In the genomic region with DNA sequence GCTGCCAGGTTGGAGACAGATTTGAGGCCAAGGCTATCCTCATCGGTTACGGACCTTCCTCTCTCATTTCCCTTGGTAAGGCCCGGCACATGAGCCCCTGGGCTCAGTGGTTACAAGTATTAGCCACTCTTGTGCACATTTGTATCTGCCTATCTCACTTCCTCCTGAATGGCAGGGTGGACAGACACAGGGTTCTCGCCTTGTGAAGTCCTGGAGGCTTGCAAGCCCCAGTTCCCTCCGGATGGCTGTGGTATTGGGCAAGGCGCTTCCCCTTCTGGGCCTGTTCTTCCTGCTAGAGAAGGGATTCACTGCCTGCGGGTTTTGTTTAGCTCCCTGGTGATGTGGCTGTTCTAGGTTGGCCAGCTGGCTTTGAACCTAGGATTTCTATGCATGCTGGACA, we compare ENCODE assay signal across 9 mouse cellular contexts. TPM values are rescaled to one million over a fixed set of nuclear protein-coding genes. Genes with fewer than 3 reads are reported as not detected.
DNase-seq lines count a peak whose midpoint lies in the region; ATAC-seq and TF ChIP-seq lines count a peak whose summit lies in the region.
"Had no signal": no experiment of that assay in that cellular context is flagged by ENCODE, and none has a peak within 500 bp of the region (broad histone marks: within the 10 kb centered on the region; RNA-seq: fewer than 3 reads in every experiment).

No protein-coding gene starts in this region.

- H3K9me3 ChIP-seq in liver, embryonic 13.5 days (replicated peaks): no peaks in the 10 kb centered on the region
- H3K9me3 ChIP-seq: limb, embryonic 12.5 days had no signal

- H3K27me3 ChIP-seq in heart, adult 2 months (ENCODE audit: control insufficient read depth, insufficient read depth, low read length): no peaks in the 10 kb centered on the region
- H3K27me3 ChIP-seq in liver, embryonic 13.5 days: no peaks in the 10 kb centered on the region
- H3K27me3 ChIP-seq: limb, embryonic 12.5 days had no signal

- TF ChIP-seq CTCF in heart, adult 2 months (IDR thresholded peaks at IDR 0.05): no peak

- H3K9ac ChIP-seq in heart, adult 2 months (ENCODE audit: low read depth, low read length): peak overlapping the region; percentile 0; the same call in 1 of the 2 replicates
- peak overlapping the region; percentile 47 for H3K9ac ChIP-seq in liver, embryonic 13.5 days
- H3K9ac ChIP-seq: limb, embryonic 12.5 days had no signal

- DNase-seq in heart, adult 2 months: peak; percentile 47 to 73
- DNase-seq in heart, postnatal 4 days: no peak
- peak; percentile 40 for DNase-seq in 3T3-L1 (ENCODE audit: low read depth, low spot score)
- no peak for DNase-seq in liver, embryonic 13.5 days
- DNase-seq in cerebellum, postnatal 10 days: no peak
- no peak for DNase-seq in urinary bladder, postnatal 10 days (ENCODE audit: low spot score)
- DNase-seq in kidney, adult 9 months: no peak

- H3K79me2 ChIP-seq in heart, adult 2 months (replicated peaks; ENCODE audit: control insufficient read depth, insufficient read depth, low read length): no peaks in the 10 kb centered on the region; the same call in 1 of the 2 replicates

- intact Hi-C loops in heart, adult 2 months (cut with DNase I): loop anchor here (1.0 to 2.0 kb wide), 2 partner anchors 9 to 47 kb away; a partner anchor contains a TSS

- TF ChIP-seq POLR2A in heart, adult 2 months (IDR thresholded peaks at IDR 0.05; ENCODE audit: insufficient read depth, low read depth, low read length): no peak

- 43% methylated on average over 7 of the region's 7 CpGs for WGBS in heart, adult 2 months
- 29% methylated on average over 7 of the region's 7 CpGs for WGBS in liver, embryonic 13.5 days (ENCODE audit: insufficient replicate concordance)

- no peak overlapping the region for H3K4me3 ChIP-seq in heart, adult 2 months
- H3K4me3 ChIP-seq in brown adipose tissue, adult 24 weeks (ENCODE audit: insufficient read depth, low read depth, low read length): no peak overlapping the region; the same call in 1 of the 2 replicates
- H3K4me3 ChIP-seq in liver, embryonic 13.5 days (replicated peaks): no peak overlapping the region
- H3K4me3 ChIP-seq: limb, embryonic 12.5 days had no signal

- peak overlapping the region; percentile 94 for H3K4me2 ChIP-seq in liver, embryonic 13.5 days
- H3K4me2 ChIP-seq: limb, embryonic 12.5 days had no signal

- H3K36me3 ChIP-seq in heart, adult 2 months (ENCODE audit: control insufficient read depth, insufficient read depth, low read length): no peaks in the 10 kb centered on the region; the same call in 1 of the 2 replicates
- H3K36me3 ChIP-seq in liver, embryonic 13.5 days: no peaks in the 10 kb centered on the region

- no peak for TF ChIP-seq EP300 in heart, adult 2 months (IDR thresholded peaks at IDR 0.05; ENCODE audit: insufficient read depth, low read depth, low read length)

- no peak for ATAC-seq in liver, embryonic 13.5 days (ENCODE audit: low read depth)

- peaks cover 49% of the 10 kb centered on the region for H3K4me1 ChIP-seq in heart, adult 2 months (ENCODE audit: control insufficient read depth, insufficient read depth, low read length)
- H3K4me1 ChIP-seq in brown adipose tissue, adult 24 weeks (ENCODE audit: control insufficient read depth, insufficient read depth, insufficient read length, low read length): peaks cover 62% of the 10 kb centered on the region
- peaks cover 95% of the 10 kb centered on the region for H3K4me1 ChIP-seq in liver, embryonic 13.5 days (replicated peaks)

- peak overlapping the region; percentile 71 for H3K27ac ChIP-seq in heart, adult 2 months
- H3K27ac ChIP-seq in brown adipose tissue, adult 24 weeks (replicated peaks; ENCODE audit: low read depth, low read length): peak overlapping the region; percentile 77
- peak overlapping the region; percentile 78 for H3K27ac ChIP-seq in liver, embryonic 13.5 days
- H3K27ac ChIP-seq: limb, embryonic 12.5 days had no signal

RNA-seq across cellular contexts. Expression of a gene that starts 3.7 kb away (rescaled TPM):
- total RNA-seq in heart, adult 2 months (2021): 10 to 100 TPM; 38.3 to 43.6 TPM
- 36.9 and 37.7 TPM in 2 replicates for polyA plus RNA-seq in heart, adult 2 months (2012; rRNA removed)
- total RNA-seq in heart, postnatal 4 days (2021): 10 to 100 TPM; 44.4 to 45.6 TPM
- 23.8 and 30.1 TPM in 2 replicates for polyA plus RNA-seq in brown adipose tissue, adult 24 weeks (2012; ENCODE audit: insufficient read depth, insufficient read length, missing spikeins)
- polyA plus RNA-seq in liver, embryonic 13.5 days (2015; fragmentation: Nextera tagmentation; extraction: Ambion mirVana): 35.4 and 36.0 TPM in 2 replicates

RNA-seq across cellular contexts. Expression of a gene that starts 24.5 kb away (rescaled TPM):
- 1 to 10 TPM; 1.5 to 3.3 TPM for total RNA-seq in heart, adult 2 months (2021)
- polyA plus RNA-seq in heart, adult 2 months (2012; rRNA removed): 2.1 and 2.3 TPM in 2 replicates
- not detected for total RNA-seq in heart, postnatal 4 days (2021)
- not detected in 2 replicates for polyA plus RNA-seq in brown adipose tissue, adult 24 weeks (2012; ENCODE audit: insufficient read depth, insufficient read length, missing spikeins)
- 0.23 and 0.30 TPM in 2 replicates for polyA plus RNA-seq in liver, embryonic 13.5 days (2015; fragmentation: Nextera tagmentation; extraction: Ambion mirVana)

RNA-seq across cellular contexts. Expression of a gene that starts 27.8 kb away (rescaled TPM):
- total RNA-seq in heart, adult 2 months (2021): 1 to 10 TPM; 5.3 to 7.1 TPM
- 14.4 and 33.8 TPM in 2 replicates for polyA plus RNA-seq in heart, adult 2 months (2012; rRNA removed)
- 1 to 10 TPM; 1.7 to 2.3 TPM for total RNA-seq in heart, postnatal 4 days (2021)
- polyA plus RNA-seq in brown adipose tissue, adult 24 weeks (2012; ENCODE audit: insufficient read depth, insufficient read length, missing spikeins): not detected in 2 replicates
- 0.33 and 0.60 TPM in 2 replicates for polyA plus RNA-seq in liver, embryonic 13.5 days (2015; fragmentation: Nextera tagmentation; extraction: Ambion mirVana)

RNA-seq across cellular contexts. Expression of a gene that starts 46.0 kb away (rescaled TPM):
- 10 to 100 TPM; 17.6 to 19.4 TPM for total RNA-seq in heart, adult 2 months (2021)
- polyA plus RNA-seq in heart, adult 2 months (2012; rRNA removed): 16.0 and 18.5 TPM in 2 replicates
- total RNA-seq in heart, postnatal 4 days (2021): 10 to 100 TPM; 20.3 to 20.5 TPM
- polyA plus RNA-seq in brown adipose tissue, adult 24 weeks (2012; ENCODE audit: insufficient read depth, insufficient read length, missing spikeins): 9.5 and 9.8 TPM in 2 replicates
- polyA plus RNA-seq in liver, embryonic 13.5 days (2015; fragmentation: Nextera tagmentation; extraction: Ambion mirVana): 14.1 and 15.7 TPM in 2 replicates

Comparison
In these comparisons a context has a peak if more than half of its experiments do, and no peak if none do; other contexts are left out.
1. DNase-seq: peak in heart, adult 2 months (2 of 2) and 3T3-L1 (single experiment); none in heart, postnatal 4 days (single experiment), liver, embryonic 13.5 days (single experiment), cerebellum, postnatal 10 days (0 of 2), urinary bladder, postnatal 10 days (single experiment) and kidney, adult 9 months (single experiment).
2. Peak in every context shown above with its lines, with median percentiles within 50 percentile points of each other: H3K27ac ChIP-seq.